Mouse (Mus musculus): Measurements from ENCODE around the gene Abcc6.

DNA sequence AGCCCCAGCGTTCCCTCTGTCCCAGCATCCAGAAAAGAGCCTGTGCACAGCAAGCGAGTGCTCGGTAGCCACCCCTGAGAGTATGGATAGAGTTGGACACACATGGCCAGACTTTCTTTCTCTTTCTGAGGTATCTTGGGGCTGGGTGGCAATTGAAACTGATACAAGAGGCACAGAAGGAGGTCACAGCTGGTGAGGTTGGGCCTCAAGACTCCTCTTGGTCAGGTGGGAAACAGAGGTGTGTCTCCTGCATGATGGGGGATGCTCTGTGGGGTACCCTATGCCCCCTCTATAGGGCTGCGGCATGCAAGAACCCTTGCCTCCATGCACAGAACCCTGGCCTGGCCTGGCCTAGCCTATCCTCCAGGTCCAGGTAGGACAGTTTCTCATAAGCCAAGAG, 29.5 kb downstream of the Abcc6 start:
- TF ChIP-seq GATA1 (IDR thresholded peaks at IDR 0.05; ENCODE audit: borderline replicate concordance, low read length), result no peak
- TF ChIP-seq FLI1 (IDR thresholded peaks at IDR 0.05; ENCODE audit: low read length), result no peak

All from megakaryocyte, embryonic 14.5 days (primary cell).